Mouse (Mus musculus) cerebellum, adult 2 months (tissue): Measurements from ENCODE around the gene Stxbp6.

Source experiments
- CTCF ChIP-seq: fragments of 200-500 bp; IDR thresholded peaks from 2 replicates; pipeline ENCODE4 v1.5.1; 2011; ENCODE audit warnings: low read depth, mild to moderate bottlenecking, control low read depth, low read length, moderate library complexity, borderline replicate concordance; ENCODE audit not compliant: insufficient read depth
- POLR2A ChIP-seq: fragments of 200-500 bp; IDR thresholded peaks from 2 replicates; pipeline ENCODE4 v1.6.1; 2011; ENCODE audit warnings: low read length, control low read depth, borderline replicate concordance; ENCODE audit not compliant: insufficient read depth

- TF ChIP-seq CTCF (no peak), POLR2A (no peak)
Observed at GRCm38 (mm10) chr12:44990379-44990778, 84.1 kb downstream of the Stxbp6 start.
